Mouse (Mus musculus) testis, adult 2 months (tissue): ENCODE data around the gene Gab2.

Experiments
- CTCF ChIP-seq: fragments of 200-500 bp; IDR thresholded peaks from 2 replicates; pipeline ENCODE4 v1.5.1; 2012; ENCODE audit warnings: low read depth, mild to moderate bottlenecking, inconsistent platforms, low read length, moderate library complexity; ENCODE audit not compliant: control insufficient read depth, insufficient read depth, insufficient replicate concordance
- POLR2A ChIP-seq: fragments of 200-500 bp; IDR thresholded peaks from 2 replicates; pipeline ENCODE4 v1.6.1; 2012; ENCODE audit warnings: low read depth, mild to moderate bottlenecking, inconsistent platforms, low read length, moderate library complexity; ENCODE audit not compliant: control insufficient read depth

GRCm38 (mm10) chr7:97184005-97184404 is 102.6 kb downstream of the Gab2 start:
- TF ChIP-seq CTCF (no peak), POLR2A (no peak)
